Mouse (Mus musculus) natural killer cell, adult 2 months (primary cell): ENCODE data around the gene Dennd4c.
A peak's percentile ranks its signal among the peaks of the same experiment; 100 is the strongest.

Experiments used
- DNase-seq, 2 experiments: peaks; one replicate each; pipeline ENCODE4 v3.0.0; 2022; ENCODE audit warnings: low spot score in 2 of 2

Gene Dennd4c

GRCm38 (mm10) chr4:86748336-86749291 is at the start of gene Dennd4c:
Gene Dennd4c, plus strand, starts transcription at chr4:86748555.
- DNase-seq: peak; percentile 89

GRCm38 (mm10) chr4:86699161-86699865 is 49.0 kb upstream of the Dennd4c start:
- no peak for DNase-seq

- DNase-seq: no peak
Observed at GRCm38 (mm10) chr4:86708801-86709200, 39.6 kb upstream of the Dennd4c start.

GRCm38 (mm10) chr4:86710034-86710650 is 38.2 kb upstream of the Dennd4c start:
- no peak for DNase-seq

- no peak for DNase-seq
Observed at GRCm38 (mm10) chr4:86710666-86711215, 37.6 kb upstream of the Dennd4c start.

GRCm38 (mm10) chr4:86712751-86713195 is 35.6 kb upstream of the Dennd4c start:
- DNase-seq: peak; percentile 59 to 73

GRCm38 (mm10) chr4:86713518-86713917 is 34.8 kb upstream of the Dennd4c start:
- DNase-seq: peak; percentile 50 to 75

- no peak for DNase-seq
Observed at GRCm38 (mm10) chr4:86715341-86715740, 33.0 kb upstream of the Dennd4c start.

GRCm38 (mm10) chr4:86717176-86717575 is 31.2 kb upstream of the Dennd4c start:
- DNase-seq: no peak

GRCm38 (mm10) chr4:86718878-86719577 is 29.3 kb upstream of the Dennd4c start:
- DNase-seq: no peak

GRCm38 (mm10) chr4:86721856-86722358 is 26.4 kb upstream of the Dennd4c start:
- DNase-seq: peak; percentile 28 to 53

- no peak for DNase-seq
Observed at GRCm38 (mm10) chr4:86725175-86725574, 23.2 kb upstream of the Dennd4c start.

GRCm38 (mm10) chr4:86726141-86726540 is 22.2 kb upstream of the Dennd4c start:
- no peak for DNase-seq

GRCm38 (mm10) chr4:86729829-86730228 is 18.5 kb upstream of the Dennd4c start:
- DNase-seq: no peak

- no peak for DNase-seq
Observed at GRCm38 (mm10) chr4:86734088-86734841, 14.1 kb upstream of the Dennd4c start.

- peak in 1 of 2 experiments; percentile 12 for DNase-seq
Observed at GRCm38 (mm10) chr4:86739308-86739993, 8.9 kb upstream of the Dennd4c start.

GRCm38 (mm10) chr4:86749361-86749841 is 1.0 kb downstream of the Dennd4c start:
- DNase-seq: no peak

- DNase-seq: peak in 1 of 2 experiments; percentile 9
Observed at GRCm38 (mm10) chr4:86750346-86750945, 2.1 kb downstream of the Dennd4c start.

GRCm38 (mm10) chr4:86764307-86764706 is 16.0 kb downstream of the Dennd4c start:
- no peak for DNase-seq
